Mouse (Mus musculus) bone marrow macrophage, adult 2 months (primary cell): ENCODE measurements around the gene Phactr2.

Experiments used
- CTCF ChIP-seq: IDR thresholded peaks from 2 replicates; pipeline ENCODE4 v1.5.1; 2012; ENCODE audit warnings: low read depth, mild to moderate bottlenecking, low read length, moderate library complexity
- POLR2A ChIP-seq: IDR thresholded peaks from 2 replicates; pipeline ENCODE4 v1.6.1; 2012; ENCODE audit warnings: mild to moderate bottlenecking, low read depth, low read length, borderline replicate concordance

DNA sequence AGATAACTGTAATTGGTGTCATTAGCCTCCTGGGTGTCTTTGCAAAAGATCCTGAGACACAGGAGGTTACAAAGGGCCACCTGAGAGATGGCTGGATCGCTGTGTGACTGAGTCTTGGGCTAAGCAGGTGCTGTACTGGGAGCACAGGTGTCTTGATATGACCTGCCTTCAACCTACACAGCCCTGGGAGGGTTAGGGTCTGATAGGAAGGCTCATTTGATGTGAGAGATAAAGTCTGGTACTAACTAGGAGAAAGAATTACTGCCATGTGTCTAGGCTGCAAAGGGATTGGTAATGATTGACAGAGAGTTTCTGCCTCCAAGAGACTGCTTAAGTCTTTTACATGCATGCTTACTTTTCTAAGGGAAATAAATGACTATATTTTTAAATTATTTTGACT, 254.2 kb downstream of the Phactr2 start:
- TF ChIP-seq CTCF (no peak), POLR2A (no peak)
